Mouse (Mus musculus): ENCODE measurements around the gene Rtkn2.

The Rtkn2 gene

GRCm38 (mm10) chr10:67979401-67980157 lies at the start of gene Rtkn2:
TSS of gene Rtkn2 (plus strand) at chr10:67979570.
- peak; percentile 81 for DNase-seq

GRCm38 (mm10) chr10:67931328-67931727 lies 48.0 kb upstream of the Rtkn2 start:
- DNase-seq, result no peak

GRCm38 (mm10) chr10:67932780-67933179 lies 46.6 kb upstream of the Rtkn2 start:
- no peak for DNase-seq

- no peak for DNase-seq
Observed at GRCm38 (mm10) chr10:67936944-67937343, 42.4 kb upstream of the Rtkn2 start.

- DNase-seq, result no peak
Observed at GRCm38 (mm10) chr10:67937775-67938174, 41.6 kb upstream of the Rtkn2 start.

GRCm38 (mm10) chr10:67939546-67939945 lies 39.8 kb upstream of the Rtkn2 start:
- peak; percentile 15 for DNase-seq

GRCm38 (mm10) chr10:67943513-67943912 lies 35.9 kb upstream of the Rtkn2 start:
- DNase-seq, result no peak

GRCm38 (mm10) chr10:67950059-67950748 lies 29.2 kb upstream of the Rtkn2 start:
- DNase-seq, result no peak

GRCm38 (mm10) chr10:67951690-67952089 lies 27.7 kb upstream of the Rtkn2 start:
- DNase-seq, result no peak

DNA sequence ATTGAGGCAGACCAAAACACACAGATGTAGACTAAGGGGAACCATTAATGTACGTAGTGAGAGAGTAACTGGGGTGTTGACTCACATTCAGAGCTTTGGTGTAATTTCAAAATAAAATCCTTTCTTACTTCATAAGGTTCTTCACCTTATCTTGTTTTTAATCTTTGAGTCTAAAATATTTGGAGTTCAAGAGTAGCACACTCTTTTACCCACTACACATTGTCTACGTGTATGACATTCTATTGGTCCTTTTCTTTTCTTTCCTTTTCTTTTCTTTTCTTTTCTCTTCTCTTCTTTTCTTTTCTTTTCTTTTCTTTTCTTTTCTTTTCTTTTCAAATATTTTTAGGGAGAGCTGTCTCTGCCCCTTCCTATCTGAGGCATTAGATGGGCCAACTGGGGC lies 23.4 kb upstream of the Rtkn2 start:
- DNase-seq, result no peak

DNA sequence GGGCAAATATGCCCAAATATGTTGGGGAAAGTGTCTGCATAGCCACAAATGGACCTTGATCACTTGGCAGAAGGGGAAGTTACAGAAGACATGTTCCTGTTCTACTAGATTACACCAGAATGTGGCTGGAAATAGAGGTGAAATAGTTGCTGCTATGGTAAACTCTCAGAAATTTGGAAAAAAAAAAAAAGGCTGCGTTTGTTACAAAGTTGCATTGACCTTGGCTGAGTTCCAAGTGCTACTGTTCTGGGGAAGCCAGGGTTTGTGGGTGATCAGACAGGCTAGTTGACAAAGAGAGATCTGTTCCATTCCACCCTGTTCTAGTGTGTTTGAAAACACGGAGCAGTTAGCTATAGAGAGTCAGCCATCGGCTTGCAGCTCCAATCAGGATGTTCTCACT lies 19.4 kb upstream of the Rtkn2 start:
- no peak for DNase-seq

GRCm38 (mm10) chr10:67962496-67962895 lies 16.9 kb upstream of the Rtkn2 start:
- no peak for DNase-seq

DNA sequence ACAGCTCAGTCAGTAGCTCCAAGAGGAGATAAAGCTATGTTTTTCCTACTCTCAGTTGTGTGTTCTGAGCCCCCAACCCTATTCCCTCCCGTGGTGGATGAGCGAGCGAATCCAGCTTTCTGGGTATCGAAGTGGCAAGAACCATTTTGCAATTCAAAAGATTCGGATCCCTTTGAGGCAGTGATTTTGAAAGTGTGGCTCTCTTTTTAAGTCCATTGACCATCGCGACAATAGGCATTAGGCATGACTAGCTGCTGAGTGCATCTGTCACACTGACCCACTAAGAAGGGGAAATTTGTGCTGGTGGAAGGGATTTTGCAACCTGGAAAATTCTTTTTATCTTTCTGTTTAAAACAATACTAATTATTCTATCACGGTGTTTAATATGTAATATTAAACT lies 15.3 kb upstream of the Rtkn2 start:
- DNase-seq, result no peak

DNA sequence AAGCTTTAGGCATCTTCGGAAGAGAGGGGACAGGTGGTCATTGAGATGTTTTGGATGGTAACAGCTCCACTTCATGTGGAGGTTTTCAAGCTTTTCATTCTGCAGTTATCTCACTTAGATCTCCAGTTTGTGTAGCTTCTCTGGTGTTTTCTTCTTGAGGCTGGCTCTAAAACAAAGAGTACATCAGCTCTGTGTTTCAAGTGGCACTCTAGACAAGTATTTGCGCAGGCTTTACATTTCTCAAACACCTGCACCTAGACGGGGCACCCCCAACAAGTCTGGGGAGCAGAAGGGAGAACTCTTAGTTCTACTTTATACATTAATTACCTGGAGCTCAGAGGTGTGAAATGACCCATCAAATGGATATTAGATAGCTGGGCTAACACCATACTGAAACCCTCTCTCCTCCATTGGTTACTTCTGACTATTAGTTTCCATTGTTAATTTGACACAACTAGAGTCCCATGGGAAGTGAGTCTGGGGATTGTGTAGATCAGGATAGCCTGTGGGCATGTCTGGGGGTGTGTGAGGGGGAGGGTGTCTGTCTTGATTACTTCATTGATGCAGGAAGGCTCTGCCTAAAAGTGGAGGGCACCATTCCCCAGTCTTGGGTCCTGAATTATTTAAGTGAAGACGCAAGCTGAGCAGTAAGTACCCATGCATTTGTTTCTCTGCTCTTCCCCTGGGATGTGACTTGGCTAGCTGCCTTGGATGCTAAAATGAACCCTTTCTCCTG lies 14.0 kb upstream of the Rtkn2 start:
- DNase-seq, result no peak

DNA sequence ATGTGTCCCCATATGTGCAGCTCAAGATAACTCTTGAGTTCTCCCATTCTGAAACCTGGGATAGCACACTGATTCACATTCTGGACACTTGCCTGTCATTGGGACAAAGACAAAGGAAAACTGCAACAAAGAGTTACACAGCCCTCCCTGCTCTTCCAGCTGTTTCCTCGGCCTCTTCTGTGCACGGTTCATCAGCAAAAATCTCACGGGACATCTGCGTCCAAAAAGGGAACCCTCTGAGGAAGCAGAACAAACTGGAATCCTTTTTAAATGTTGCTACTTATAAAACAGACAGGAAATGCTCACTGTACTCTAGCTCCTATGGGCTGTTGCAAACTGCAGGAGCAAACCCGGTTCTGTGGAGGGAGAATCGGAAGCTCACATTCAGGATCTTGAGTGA lies 13.3 kb upstream of the Rtkn2 start:
- no peak for DNase-seq

DNA sequence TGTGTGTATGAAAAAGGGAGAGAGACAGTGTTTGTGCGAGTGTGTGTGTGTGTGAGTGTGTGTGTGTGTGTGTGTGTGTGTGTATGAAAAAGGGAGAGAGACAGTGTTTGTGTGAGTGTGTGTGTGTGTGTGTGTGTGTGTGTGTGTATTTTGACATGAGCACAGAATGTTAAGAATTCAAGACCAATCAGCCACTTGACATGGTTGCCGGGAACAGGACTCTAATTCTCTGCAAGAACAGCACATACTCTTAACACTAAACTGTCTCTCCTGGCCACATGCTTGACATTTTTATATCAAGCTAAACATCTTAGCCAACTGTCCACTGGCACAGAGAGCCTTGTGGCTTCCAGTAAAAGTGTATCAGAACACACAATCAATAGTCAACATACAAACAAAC lies 12.4 kb upstream of the Rtkn2 start:
- DNase-seq, result no peak

GRCm38 (mm10) chr10:67971166-67971796 lies 8.1 kb upstream of the Rtkn2 start:
- no peak for DNase-seq

GRCm38 (mm10) chr10:67977271-67977670 lies 2.1 kb upstream of the Rtkn2 start:
- DNase-seq, result no peak

- DNase-seq, result no peak
Observed at GRCm38 (mm10) chr10:67983776-67984175, 4.4 kb downstream of the Rtkn2 start.

DNA sequence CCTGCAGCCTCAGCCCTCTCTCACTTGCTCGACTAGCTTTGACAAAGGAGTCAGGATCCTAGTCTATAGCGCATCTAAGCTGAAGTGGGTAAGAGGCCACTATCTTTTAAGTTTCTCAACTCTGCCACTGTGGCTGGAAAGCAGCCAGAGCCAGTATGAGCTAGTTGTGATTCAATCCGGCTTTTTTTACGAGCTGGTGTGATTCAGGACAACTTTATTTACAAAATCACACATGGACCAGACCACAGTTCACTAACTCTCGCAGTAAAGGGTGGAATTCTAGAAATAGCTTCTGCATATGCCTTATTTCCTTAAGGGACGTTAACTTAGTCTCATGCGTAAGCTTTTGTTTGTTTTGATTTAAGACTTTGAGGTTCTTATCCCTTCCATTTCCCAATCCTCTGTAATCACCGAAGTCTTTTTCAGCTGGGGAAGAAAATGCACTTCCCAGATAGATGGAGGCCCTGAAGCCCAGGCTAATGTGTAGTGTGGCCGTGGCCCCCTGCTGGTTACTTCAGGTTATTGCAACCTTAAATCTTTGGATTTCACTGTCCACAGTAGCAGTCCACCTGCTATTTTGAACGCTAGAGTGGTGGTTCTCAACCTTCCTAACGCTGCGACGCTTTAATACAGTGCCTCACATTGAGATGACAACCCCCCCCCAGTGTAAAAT lies 5.0 kb downstream of the Rtkn2 start:
- DNase-seq, result peak; percentile 55

- DNase-seq, result no peak
Observed at GRCm38 (mm10) chr10:67985100-67985499, 5.7 kb downstream of the Rtkn2 start.

- no peak for DNase-seq
Observed at GRCm38 (mm10) chr10:67995356-67995755, 16.0 kb downstream of the Rtkn2 start.

DNA sequence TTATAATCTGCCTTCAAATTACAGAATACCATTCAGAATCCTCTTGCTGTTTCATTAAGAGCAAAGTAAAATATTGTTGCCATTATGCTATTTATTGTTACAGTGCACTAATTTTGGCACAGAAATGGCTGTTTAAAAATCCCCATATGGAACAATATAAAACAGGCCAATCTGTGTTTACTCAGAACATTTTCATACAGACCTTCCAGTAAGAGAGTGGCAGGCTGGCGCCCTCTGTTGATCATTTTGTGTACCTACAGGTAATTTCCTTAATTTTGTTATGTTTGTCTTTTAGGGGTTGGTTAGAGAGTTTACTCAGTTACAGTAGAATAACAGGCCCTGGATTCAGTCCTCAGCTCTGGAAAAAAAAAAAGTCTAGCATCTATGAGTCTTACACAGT lies 16.8 kb downstream of the Rtkn2 start:
- DNase-seq, result no peak

Data from right cerebral cortex, postnatal 25 days (tissue).